Mouse (Mus musculus): ENCODE data around the gene Foxo3. TPM values are rescaled to one million over a fixed set of nuclear protein-coding genes. Genes with fewer than 3 reads are reported as not detected.

Gene Foxo3
- polyA plus RNA-seq, 1 experiment from 2014 or later: 6.5 TPM

- H3K4me3 ChIP-seq: no peak overlapping the region
- WGBS: 64% methylated on average over 5 of the region's 5 CpGs
- no peak overlapping the region for H3K9ac ChIP-seq
- no peak overlapping the region; the same call in 1 of the 2 replicates for H3K27ac ChIP-seq
- ATAC-seq (ENCODE audit: insufficient number of reproducible peaks, insufficient read depth, low FRiP score, low TSS enrichment): no peak; the same call in 1 of the 2 replicates
- H3K4me2 ChIP-seq (replicated peaks): no peak overlapping the region
- no peaks in the 10 kb centered on the region for H3K36me3 ChIP-seq
- no peaks in the 10 kb centered on the region for H3K9me3 ChIP-seq
- no peaks in the 10 kb centered on the region for H3K27me3 ChIP-seq
- peaks cover 18% of the 10 kb centered on the region for H3K4me1 ChIP-seq
These were observed 106.4 kb downstream of the Foxo3 start for GRCm38 (mm10) chr10:42170201-42170600.

- H3K4me2 ChIP-seq (replicated peaks): no peak overlapping the region
- H3K4me1 ChIP-seq: peaks cover 8% of the 10 kb centered on the region; the same call in 1 of the 2 replicates
- no peaks in the 10 kb centered on the region for H3K27me3 ChIP-seq
- no peak overlapping the region for H3K4me3 ChIP-seq
- peaks cover 12% of the 10 kb centered on the region; the same call in 1 of the 2 replicates for H3K9me3 ChIP-seq
- 81% methylated on average over 2 of the region's 2 CpGs for WGBS
- no peaks in the 10 kb centered on the region for H3K36me3 ChIP-seq
- no peak overlapping the region for H3K9ac ChIP-seq
- no peak overlapping the region for H3K27ac ChIP-seq
- no peak for ATAC-seq (ENCODE audit: insufficient number of reproducible peaks, insufficient read depth, low FRiP score, low TSS enrichment)
These were observed 121.8 kb downstream of the Foxo3 start for GRCm38 (mm10) chr10:42154727-42155126.

- Histone ChIP-seq H3K9me3 (peaks cover 5% of the 10 kb centered on the region; the same call in 1 of the 2 replicates), H3K4me2 (replicated peaks) (no peak overlapping the region), H3K4me3 (no peak overlapping the region), H3K9ac (no peak overlapping the region), H3K4me1 (peaks cover 8% of the 10 kb centered on the region; the same call in 1 of the 2 replicates), H3K27me3 (no peaks in the 10 kb centered on the region), H3K36me3 (no peaks in the 10 kb centered on the region), H3K27ac (no peak overlapping the region)
- no peak for ATAC-seq (ENCODE audit: insufficient number of reproducible peaks, insufficient read depth, low FRiP score, low TSS enrichment)
- 33% methylated on average over 14 of the region's 14 CpGs for WGBS
These were observed 123.9 kb downstream of the Foxo3 start for GRCm38 (mm10) chr10:42152426-42153205.

GRCm38 (mm10) chr10:42149767-42150166 lies 126.8 kb downstream of the Foxo3 start:
- WGBS: 90% methylated on average over 3 of the region's 3 CpGs
- Histone ChIP-seq H3K4me3 (no peak overlapping the region), H3K4me1 (peaks cover 8% of the 10 kb centered on the region; the same call in 1 of the 2 replicates), H3K9me3 (no peaks in the 10 kb centered on the region), H3K36me3 (no peaks in the 10 kb centered on the region), H3K27me3 (no peaks in the 10 kb centered on the region), H3K9ac (no peak overlapping the region), H3K27ac (no peak overlapping the region), H3K4me2 (replicated peaks) (no peak overlapping the region)
- no peak for ATAC-seq (ENCODE audit: insufficient number of reproducible peaks, insufficient read depth, low FRiP score, low TSS enrichment)

GRCm38 (mm10) chr10:42148326-42148725 lies 128.2 kb downstream of the Foxo3 start:
- H3K4me3 ChIP-seq: no peak overlapping the region
- H3K9me3 ChIP-seq: no peaks in the 10 kb centered on the region
- no peak for ATAC-seq (ENCODE audit: insufficient number of reproducible peaks, insufficient read depth, low FRiP score, low TSS enrichment)
- no peaks in the 10 kb centered on the region for H3K36me3 ChIP-seq
- WGBS: 63% methylated on average over 3 of the region's 3 CpGs
- H3K27ac ChIP-seq: no peak overlapping the region
- H3K4me1 ChIP-seq: peaks cover 8% of the 10 kb centered on the region; the same call in 1 of the 2 replicates
- no peak overlapping the region for H3K9ac ChIP-seq
- no peaks in the 10 kb centered on the region for H3K27me3 ChIP-seq
- no peak overlapping the region for H3K4me2 ChIP-seq (replicated peaks)

- no peak overlapping the region for H3K27ac ChIP-seq
- H3K9me3 ChIP-seq: no peaks in the 10 kb centered on the region
- no peak overlapping the region for H3K4me3 ChIP-seq
- no peak overlapping the region for H3K4me2 ChIP-seq (replicated peaks)
- no peak for ATAC-seq (ENCODE audit: insufficient number of reproducible peaks, insufficient read depth, low FRiP score, low TSS enrichment)
- no peaks in the 10 kb centered on the region for H3K4me1 ChIP-seq
- no peaks in the 10 kb centered on the region for H3K27me3 ChIP-seq
- 71% methylated on average over 5 of the region's 5 CpGs for WGBS
- H3K36me3 ChIP-seq: no peaks in the 10 kb centered on the region
- H3K9ac ChIP-seq: no peak overlapping the region
These were observed 131.3 kb downstream of the Foxo3 start for GRCm38 (mm10) chr10:42145221-42145620.

- Histone ChIP-seq H3K4me1 (no peaks in the 10 kb centered on the region), H3K27ac (no peak overlapping the region), H3K4me3 (no peak overlapping the region), H3K27me3 (no peaks in the 10 kb centered on the region), H3K36me3 (no peaks in the 10 kb centered on the region), H3K4me2 (replicated peaks) (no peak overlapping the region), H3K9ac (no peak overlapping the region), H3K9me3 (no peaks in the 10 kb centered on the region)
- ATAC-seq (ENCODE audit: insufficient number of reproducible peaks, insufficient read depth, low FRiP score, low TSS enrichment): no peak
- 52% methylated on average over 5 of the region's 5 CpGs for WGBS
These were observed 131.8 kb downstream of the Foxo3 start for GRCm38 (mm10) chr10:42144788-42145187.

GRCm38 (mm10) chr10:42144176-42144575 lies 132.4 kb downstream of the Foxo3 start:
- no peak overlapping the region for H3K4me3 ChIP-seq
- no peaks in the 10 kb centered on the region for H3K36me3 ChIP-seq
- H3K27ac ChIP-seq: no peak overlapping the region
- H3K9me3 ChIP-seq: no peaks in the 10 kb centered on the region
- no peaks in the 10 kb centered on the region for H3K4me1 ChIP-seq
- no peak overlapping the region for H3K9ac ChIP-seq
- no peaks in the 10 kb centered on the region for H3K27me3 ChIP-seq
- ATAC-seq (ENCODE audit: insufficient number of reproducible peaks, insufficient read depth, low FRiP score, low TSS enrichment): no peak
- no peak overlapping the region for H3K4me2 ChIP-seq (replicated peaks)
- WGBS: 45% methylated on average over 2 of the region's 2 CpGs

GRCm38 (mm10) chr10:42142791-42143190 lies 133.8 kb downstream of the Foxo3 start:
- no peak for ATAC-seq (ENCODE audit: insufficient number of reproducible peaks, insufficient read depth, low FRiP score, low TSS enrichment)
- 68% methylated on average over 1 of the region's 1 CpGs for whole genome bisulfite sequencing
- H3K4me2 ChIP-seq (replicated peaks): no peak overlapping the region

GRCm38 (mm10) chr10:42142081-42142480 lies 134.5 kb downstream of the Foxo3 start:
- no peaks in the 10 kb centered on the region for H3K36me3 ChIP-seq
- H3K4me3 ChIP-seq: no peak overlapping the region
- H3K27ac ChIP-seq: no peak overlapping the region
- H3K9ac ChIP-seq: no peak overlapping the region
- 76% methylated on average over 9 of the region's 9 CpGs for WGBS
- no peaks in the 10 kb centered on the region for H3K4me1 ChIP-seq
- no peaks in the 10 kb centered on the region for H3K27me3 ChIP-seq
- no peak overlapping the region for H3K4me2 ChIP-seq (replicated peaks)
- ATAC-seq (ENCODE audit: insufficient number of reproducible peaks, insufficient read depth, low FRiP score, low TSS enrichment): no peak
- no peaks in the 10 kb centered on the region for H3K9me3 ChIP-seq

More at GRCm38 (mm10) chr10:42142791-42143190, 133.8 kb downstream of the Foxo3 start:
- no peak overlapping the region for H3K9ac ChIP-seq
- no peaks in the 10 kb centered on the region for H3K4me1 ChIP-seq
- no peak overlapping the region for H3K4me3 ChIP-seq
- no peaks in the 10 kb centered on the region for H3K9me3 ChIP-seq
- H3K27me3 ChIP-seq: no peaks in the 10 kb centered on the region
- H3K36me3 ChIP-seq: no peaks in the 10 kb centered on the region
- H3K27ac ChIP-seq: no peak overlapping the region

GRCm38 (mm10) chr10:42139749-42140148 lies 136.8 kb downstream of the Foxo3 start:
- H3K4me3 ChIP-seq: no peak overlapping the region
- H3K27me3 ChIP-seq: no peaks in the 10 kb centered on the region
- H3K4me1 ChIP-seq: no peaks in the 10 kb centered on the region
- no peaks in the 10 kb centered on the region for H3K36me3 ChIP-seq
- 60% methylated on average over 1 of the region's 1 CpGs for WGBS
- no peaks in the 10 kb centered on the region for H3K9me3 ChIP-seq
- no peak overlapping the region for H3K27ac ChIP-seq
- ATAC-seq (ENCODE audit: insufficient number of reproducible peaks, insufficient read depth, low FRiP score, low TSS enrichment): no peak
- no peak overlapping the region for H3K4me2 ChIP-seq (replicated peaks)
- H3K9ac ChIP-seq: no peak overlapping the region
